Mouse (Mus musculus) T-helper 2 cell (primary cell): ENCODE data around the gene Lrba.

ENCODE experiments used
- in situ Hi-C: fragments of 300-600 bp; cut with MboI, MseI; formaldehyde crosslinking; loops from one replicate; pipeline ENCODE4 v1.15.1; 2025; ENCODE audit warnings: high pct_unique_total_duplicates

The Lrba gene

DNA sequence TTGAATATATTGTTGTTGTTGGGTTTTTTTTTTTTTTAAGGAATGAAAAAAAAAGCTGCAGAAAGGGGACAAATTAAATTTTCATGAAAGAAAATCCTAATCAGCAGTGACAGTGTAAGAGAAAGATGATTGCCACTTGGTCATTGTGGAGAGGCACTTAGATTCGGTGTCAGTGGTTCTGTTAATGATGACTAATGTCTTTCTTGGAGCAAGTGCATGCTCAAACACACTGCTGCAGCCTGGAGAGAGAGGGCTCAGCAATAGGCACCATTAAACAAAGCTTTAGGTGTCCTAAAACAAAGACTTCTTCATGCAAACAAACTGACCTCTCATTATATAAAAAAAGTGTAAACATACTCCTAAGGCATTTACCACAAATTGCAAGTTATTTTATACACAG lies 334.5 kb downstream of the Lrba start:
- in situ Hi-C loops, result no loop called here

DNA sequence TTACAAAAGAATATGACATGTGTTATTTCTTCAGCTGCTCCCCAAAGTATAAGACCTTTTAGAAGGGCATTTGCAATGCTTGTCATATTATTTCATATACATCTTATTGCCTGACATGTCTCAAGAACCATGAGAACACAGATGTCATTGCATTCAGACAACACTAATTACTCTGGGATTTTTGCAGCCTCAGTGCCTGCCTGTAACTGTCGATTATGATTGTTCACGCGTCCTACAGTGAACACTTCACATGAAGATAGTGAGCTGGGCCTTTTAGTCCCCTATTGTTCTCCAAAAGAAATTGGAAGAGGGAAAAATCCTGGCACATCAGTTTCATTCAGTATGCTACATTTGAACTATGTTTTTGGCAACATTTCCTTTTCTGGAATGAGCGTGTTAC lies 335.2 kb downstream of the Lrba start:
- in situ Hi-C loops, result no loop called here

DNA sequence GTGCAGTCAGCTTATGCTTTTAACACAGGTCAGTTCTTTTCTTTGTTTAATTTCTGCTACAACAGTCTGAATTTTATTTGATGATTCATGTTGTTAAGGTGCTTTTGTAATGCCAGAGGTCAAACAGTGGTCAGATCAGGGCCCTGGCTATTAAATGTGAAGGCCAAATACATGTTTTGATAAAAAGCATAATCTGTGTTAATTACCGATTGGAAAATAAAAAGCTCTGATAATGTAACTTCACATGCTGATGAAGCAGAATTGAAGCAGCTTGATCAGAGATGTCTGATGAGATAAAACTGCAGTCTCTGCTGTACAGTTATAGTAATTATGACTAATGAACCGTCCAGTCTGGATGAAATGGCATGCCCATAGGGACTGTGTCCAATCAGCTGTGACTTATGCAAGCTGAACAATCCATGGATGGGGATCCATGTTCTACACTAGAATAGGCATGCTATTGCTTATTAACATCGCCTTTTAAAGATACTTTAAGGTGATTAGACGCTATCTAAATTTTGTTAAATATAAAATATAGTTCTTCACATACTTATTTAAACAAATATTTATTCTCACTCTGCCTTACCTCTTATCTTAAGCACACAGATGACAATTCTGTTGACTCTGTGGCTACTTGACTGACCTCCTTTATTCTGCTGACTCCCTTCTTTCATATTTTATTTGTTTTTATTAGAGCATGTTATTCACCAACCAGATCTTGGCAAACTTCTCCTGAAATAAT lies 336.0 kb downstream of the Lrba start:
- in situ Hi-C loops, result no loop called here

DNA sequence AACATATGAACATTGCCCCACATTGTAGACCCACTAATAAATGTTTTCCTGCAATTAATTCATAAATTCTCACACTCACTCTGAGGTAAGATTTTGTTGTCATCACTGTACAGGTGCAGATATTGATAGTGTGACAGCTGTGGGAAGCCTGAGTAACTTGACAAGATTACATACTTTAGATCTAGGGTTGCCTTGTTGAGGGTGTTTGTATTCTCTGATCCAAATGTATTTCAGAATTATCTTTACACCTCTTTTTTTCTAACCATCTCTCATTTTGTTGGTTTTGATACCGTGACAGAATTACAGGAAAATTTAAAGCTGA lies 336.5 kb downstream of the Lrba start:
- in situ Hi-C loops, result no loop called here

DNA sequence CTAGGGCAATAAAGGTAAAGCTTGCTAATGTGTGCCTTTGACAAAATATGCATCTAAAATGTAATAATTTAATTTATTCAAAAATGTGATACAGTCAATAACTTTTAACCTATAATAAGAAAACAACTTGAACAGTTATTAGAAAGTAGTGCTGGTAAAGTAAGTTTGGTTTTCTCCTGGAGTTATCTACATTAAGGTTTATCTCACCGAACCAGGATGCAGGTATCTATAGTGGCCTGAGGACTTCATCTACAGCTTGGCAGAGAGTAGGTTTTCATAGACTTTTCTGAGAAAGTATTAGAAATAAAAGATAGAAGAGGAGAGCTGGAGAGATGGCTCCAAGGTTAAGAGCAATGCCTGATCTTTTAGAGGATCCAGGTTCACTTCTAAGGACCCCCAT lies 336.9 kb downstream of the Lrba start:
- in situ Hi-C loops, result no loop called here

DNA sequence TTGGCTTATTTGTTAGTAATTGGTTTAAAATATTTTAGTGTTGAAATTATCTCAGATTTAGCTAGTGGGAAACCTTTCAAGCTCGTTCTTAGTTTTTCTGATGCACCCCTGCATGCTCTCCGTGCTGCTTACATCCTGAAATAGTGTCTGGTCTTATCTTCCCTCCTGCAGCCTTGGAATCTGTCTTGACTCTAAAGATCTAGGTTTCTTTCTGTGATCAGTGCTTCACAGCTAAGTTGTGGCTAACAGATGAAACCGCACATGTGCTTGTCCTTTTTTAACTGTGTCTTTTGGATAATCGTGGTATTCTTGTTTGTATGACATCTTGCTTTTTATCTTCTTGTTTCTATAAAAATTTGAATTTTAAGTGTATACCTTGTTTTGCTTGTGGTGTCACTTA lies 342.8 kb downstream of the Lrba start:
- in situ Hi-C loops, result no loop called here

DNA sequence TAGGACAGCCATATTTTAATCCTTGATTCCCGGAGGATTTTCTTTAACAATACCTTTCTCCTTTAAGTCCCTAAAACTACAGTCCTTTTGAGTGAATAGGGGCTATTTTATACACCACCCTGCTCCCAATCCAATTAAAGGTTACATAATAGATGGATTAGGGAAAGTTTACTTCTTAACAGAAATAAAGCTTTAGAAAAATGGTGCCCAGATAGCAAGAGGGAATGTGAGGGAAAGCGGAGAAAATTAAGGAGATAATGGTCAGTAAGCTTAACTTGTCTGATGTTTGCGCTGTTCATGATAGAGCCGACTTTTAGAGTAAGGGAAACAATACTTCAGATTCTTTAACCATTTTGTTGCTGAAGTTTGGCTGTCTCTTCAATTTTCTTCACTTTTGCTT lies 347.0 kb downstream of the Lrba start:
- in situ Hi-C loops, result no loop called here

DNA sequence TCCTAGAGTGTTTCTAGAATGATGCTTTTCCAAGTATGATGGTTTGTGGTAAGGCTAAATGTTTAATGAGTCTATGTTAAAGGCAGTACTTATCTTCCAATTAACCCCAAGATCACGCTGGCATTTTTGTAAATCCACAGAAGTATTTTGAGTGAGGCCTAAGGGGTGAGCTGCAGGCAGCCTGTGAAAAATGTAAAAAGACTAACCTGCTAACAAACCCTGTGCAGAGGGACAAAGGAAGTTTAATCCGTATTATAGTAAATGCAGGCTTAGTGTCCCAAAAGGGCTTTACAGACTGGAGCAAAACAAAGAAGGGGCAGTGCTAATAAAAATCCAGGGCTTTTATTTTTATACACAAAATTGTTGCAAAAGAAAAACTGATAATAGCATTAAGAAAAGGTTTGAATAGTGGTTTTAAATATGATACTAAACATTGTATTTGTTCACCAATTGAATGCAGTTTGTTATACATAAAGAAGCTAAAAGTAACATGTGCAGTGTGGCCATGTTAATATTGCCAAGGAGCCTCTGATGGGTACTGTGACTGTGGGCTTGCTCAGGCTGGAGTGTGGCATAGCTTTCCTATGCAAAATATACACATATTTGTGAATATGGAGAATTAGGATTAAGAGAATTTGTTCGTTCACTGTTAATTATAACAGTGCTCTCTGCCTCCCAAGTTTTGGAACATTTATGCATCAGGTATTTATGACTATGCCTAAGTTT lies 348.2 kb downstream of the Lrba start:
- in situ Hi-C loops, result no loop called here

DNA sequence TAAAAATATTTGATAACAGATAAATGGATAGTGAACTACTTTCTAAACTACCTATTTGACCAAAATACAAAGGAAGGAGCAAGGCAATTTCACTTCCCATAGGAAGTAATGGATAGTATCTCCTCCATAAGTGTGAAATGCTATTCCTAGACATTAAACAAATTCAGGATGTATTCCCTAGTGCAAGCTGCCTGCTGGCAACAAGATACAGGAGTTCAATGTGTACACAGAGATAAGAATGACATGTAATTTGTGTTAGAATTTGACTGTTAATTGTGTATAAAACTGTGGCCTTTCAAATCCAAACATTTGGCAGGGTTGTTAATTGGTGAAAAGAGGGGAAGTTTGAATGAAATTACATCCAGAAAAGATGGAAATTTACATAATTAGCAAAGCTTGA lies 350.8 kb downstream of the Lrba start:
- in situ Hi-C loops, result no loop called here

DNA sequence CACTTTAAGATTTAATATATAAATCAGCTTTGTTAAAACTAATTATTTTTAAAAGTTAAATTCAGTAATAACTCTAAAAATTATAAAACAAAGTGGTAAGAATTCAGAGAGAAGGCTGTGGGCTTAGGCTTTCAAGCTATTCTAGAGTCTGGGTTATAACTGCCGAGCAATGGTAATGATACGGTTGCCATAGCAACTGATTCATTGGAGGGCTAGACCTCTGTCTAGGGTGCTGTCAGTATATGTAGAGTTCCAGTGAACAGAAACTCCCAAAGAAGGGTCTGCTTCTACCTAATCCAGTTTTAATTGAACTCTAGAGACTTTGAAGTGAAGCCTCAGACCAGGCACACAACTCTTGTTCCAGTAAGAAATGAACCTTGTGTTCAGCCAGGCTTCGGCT lies 377.8 kb downstream of the Lrba start:
- in situ Hi-C loops, result no loop called here

DNA sequence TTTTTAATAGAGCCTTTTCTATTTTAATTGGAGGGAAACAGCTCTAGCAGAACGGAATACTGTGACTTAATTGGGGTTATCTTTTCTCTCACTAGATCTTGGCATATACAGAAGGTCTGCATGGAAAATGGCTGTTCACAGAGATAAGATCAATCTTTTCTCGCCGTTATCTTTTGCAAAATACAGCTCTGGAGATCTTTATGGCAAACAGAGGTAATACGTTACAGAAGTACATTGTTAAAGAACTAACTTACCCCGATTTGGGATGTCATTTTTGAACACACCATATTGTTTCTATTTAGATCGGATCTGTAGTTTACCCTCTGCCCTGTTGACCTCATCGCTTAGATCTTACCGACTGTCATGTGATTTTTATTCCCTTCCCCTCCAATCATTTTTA lies 381.3 kb downstream of the Lrba start:
- in situ Hi-C loops, result no loop called here

DNA sequence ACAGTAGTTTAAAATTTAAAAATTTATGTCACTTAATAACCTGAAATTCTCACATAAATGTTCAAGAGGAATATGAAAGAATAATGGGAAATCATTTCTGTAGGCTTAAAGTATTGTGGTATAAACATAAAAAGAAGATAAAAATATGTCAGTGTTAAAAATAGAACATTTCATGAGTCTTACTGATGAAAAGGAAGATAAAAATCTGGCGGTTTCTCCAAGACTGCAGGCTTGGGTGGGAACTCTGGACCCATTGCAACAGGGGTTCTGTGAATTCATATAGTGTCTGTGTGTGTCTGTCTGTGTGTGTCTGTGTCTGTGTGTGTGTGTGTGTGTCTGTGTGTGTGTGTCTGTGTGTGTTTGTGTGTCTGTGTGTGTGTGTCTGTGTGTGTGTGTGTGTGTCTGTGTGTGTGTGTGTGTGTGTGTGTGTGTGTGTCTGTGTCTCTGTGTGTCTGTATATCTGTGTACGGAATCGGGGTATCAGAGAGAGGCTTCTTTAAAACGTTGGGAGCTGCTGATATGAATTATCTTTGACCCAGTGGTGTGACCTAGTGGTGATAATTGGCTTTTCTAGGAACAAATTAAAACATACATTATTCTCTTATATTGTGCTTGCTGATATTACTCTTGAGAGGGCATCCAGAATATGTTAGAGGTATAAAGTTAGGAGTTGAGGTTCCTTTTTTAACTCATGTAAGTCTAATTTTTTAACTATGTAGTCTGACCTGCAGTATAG lies 402.7 kb downstream of the Lrba start:
- in situ Hi-C loops, result no loop called here

DNA sequence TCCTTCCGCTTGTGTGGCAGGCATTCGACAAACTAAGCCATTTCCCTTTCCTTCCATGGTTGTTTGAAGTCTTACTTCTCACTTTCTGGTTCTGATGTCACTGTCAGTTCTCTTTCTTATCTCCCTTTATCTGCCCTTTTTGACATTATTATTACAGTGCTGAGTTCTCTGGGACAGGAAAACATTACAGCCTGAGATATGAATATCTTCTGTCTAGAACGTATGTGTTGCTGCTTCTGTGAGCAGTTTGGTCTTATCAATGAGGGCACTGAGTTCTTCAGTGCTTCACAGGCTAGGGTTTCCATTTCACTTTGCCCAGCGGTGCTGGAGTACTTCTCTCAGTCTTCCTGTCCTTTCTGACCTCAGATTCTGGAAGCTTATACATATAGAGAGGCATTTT lies 404.9 kb downstream of the Lrba start:
- in situ Hi-C loops, result no loop called here

DNA sequence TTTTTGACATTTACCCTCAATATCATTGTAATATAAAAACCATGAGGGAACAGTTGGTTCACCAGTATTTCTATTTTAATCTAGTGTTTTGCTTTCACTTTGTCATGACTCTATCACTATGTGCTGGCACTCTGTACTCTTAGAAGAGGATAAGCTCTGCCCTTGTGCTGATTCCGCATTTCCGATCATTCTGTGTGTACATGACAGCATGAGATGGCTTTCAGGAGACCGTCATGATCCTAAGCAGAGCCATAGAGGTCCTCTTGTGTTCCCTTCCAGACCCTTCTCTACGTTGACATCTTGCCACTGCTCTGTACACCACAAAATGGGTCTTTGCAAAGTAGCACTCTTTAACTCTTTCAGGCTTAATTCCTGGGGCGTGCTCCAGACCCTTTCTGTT lies 411.0 kb downstream of the Lrba start:
- in situ Hi-C loops, result no loop called here

DNA sequence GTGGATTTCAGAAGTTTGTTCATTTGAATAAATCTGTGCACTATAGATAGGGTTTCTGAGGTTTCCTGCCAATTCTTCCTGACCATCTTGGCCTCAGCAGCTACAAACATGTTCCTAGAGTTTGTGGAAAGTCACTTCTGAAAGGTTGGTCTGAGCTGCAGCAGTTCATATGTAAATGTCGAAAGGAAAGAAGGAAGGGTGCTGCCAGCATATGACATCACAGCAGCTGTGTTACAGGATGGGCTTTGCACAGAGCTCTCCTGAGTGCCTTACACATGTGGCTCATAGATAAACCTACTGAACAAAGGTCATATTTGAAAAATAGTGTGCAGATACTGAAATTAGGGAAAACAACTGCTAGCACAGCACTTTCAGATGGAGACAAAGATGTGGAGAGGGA lies 411.5 kb downstream of the Lrba start:
- in situ Hi-C loops, result no loop called here

DNA sequence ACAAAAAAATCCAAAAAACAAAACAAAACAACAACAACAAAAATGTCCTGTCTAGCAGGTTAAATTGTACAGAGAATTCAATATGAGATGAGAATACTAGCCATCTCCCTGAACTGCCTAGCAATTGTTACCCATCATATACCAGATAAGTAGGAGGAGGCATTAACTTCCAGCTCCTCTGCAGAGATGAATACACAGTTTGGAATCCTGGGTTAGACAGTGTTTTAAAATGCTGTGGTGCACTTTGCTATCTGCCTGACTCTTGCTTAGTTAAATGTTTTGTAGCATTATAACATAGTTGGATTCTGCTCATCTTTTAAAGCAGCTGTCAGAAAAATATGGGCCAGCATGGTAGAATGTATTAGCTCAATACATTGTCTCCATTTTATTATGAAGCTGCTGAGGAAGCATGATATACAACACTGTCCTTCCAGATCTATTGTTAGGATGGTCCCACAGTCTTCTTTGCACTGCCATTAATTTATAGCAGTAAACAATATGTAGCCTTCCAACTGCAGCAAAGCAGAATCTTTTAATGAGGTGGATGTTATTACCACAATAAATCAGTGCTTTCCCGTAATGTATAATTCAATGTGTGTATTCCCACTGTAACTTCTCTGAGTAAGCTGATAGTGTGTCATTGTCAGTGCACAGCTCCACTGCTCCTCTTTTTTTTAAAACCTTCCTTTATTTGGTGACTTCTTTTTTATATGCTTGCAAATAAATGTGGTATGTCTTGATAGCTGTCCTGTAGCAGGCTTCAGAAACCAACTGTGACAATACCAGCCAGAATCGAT lies 414.3 kb downstream of the Lrba start:
- in situ Hi-C loops, result no loop called here

DNA sequence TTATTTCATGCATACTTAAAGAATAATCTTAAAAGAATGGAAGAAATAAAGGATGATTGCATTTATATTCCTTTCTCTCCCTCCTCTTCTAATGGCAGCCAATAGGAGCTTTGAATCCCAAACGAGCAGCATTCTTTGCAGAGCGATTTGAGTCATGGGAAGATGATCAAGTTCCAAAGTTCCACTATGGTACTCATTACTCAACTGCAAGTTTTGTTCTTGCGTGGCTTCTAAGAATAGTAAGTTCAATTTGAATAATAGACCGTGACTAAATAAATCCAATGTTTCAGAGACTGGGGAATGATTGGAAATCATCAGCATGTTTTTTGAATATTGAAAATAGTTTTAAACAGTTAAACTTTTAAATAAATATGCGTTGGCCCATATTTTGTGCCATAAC lies 416.9 kb downstream of the Lrba start:
- in situ Hi-C loops, result no loop called here

DNA sequence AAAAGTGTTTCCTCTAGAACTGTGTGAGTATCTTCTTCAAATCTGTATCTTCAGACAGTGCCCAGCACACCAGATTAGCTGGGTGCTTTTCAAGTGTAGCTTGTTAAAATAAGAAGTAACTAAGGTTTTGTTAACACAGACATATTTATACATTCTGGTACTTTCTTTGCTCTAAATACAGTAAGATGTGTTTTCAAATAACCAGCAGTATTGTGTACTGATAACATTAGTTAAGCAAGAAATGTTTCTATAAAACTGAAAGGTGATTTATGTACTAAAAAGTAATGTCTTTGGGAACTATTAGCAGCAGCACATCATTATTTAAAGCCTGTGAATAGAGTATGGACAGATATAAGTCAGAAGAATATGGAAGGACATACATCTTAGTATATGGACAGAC lies 417.3 kb downstream of the Lrba start:
- in situ Hi-C loops, result no loop called here

DNA sequence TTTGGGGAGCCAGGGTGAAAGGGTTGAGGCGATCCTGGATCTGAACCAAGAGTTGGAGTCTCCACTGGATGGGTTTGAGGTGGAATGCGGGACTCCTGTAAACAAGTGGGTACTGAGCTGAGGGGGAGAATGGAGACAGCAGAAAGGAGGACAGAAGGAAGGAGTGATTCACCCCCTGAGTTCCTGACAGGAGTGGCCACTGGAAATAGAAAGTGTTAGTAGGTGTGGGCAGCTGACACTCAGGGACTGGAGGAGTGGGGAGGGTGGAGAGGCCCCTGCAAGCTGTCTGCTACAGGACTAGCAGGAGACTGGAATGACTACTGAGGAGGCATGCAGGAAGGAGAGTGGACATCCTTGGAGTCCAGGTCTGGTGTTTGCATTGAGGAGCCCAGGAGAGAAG lies 422.3 kb downstream of the Lrba start:
- in situ Hi-C loops, result no loop called here

DNA sequence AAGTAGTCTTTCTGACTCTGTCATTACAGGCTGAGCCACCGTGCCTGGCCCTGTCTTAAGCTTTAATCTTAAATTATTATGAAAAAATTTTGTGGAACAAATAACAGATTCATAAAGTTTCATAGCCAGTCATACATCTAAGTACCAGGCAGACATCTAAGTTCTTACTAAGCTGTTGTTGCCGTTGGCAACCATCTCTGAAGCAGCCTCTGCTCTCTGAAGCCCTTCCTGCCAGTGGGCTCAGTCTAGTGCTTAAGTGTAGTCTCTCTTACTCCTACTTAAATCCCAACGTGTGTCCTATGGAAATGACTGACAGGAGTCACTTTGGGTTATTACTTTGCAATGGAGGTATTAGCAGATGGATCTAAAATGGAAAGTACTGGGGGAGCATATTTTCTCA lies 426.5 kb downstream of the Lrba start:
- in situ Hi-C loops, result no loop called here

DNA sequence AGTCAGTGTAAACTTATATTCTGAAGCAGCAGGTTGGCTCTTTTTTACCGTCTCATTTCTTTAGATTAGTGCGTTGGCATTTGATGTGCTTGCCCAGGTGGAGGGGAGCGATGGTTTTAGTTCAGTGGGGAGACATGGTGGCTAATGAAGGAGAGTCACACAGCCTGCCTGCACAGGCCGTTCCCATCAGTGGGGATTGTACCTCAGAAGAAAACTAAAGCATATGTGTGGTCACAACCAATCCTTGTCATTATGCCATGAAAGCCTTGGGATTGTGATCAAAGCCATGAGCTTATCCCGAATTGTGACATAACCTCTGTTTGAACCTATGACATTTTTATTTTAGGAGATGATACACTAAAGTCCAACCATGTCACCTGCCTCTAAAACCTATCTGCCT lies 434.8 kb downstream of the Lrba start:
- in situ Hi-C loops, result no loop called here

DNA sequence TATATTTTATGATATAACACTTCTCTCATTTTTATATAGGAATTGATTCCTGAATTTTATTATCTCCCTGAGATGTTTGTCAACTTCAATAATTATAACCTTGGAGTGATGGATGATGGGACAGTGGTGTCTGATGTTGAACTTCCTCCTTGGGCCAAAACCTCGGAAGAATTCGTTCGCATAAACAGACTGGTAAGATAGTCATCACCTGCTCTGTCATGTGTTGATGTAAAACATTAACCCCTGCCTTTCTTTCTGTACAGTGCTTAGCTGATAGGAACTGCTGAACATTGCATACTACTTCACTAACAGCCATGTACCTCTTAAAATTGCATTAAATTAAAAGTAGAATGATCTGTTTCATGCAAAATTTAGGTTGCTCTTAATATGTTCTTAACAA lies 439.9 kb downstream of the Lrba start:
- in situ Hi-C loops, result no loop called here
